Mouse (Mus musculus): ENCODE data around the gene Idua.

DNA sequence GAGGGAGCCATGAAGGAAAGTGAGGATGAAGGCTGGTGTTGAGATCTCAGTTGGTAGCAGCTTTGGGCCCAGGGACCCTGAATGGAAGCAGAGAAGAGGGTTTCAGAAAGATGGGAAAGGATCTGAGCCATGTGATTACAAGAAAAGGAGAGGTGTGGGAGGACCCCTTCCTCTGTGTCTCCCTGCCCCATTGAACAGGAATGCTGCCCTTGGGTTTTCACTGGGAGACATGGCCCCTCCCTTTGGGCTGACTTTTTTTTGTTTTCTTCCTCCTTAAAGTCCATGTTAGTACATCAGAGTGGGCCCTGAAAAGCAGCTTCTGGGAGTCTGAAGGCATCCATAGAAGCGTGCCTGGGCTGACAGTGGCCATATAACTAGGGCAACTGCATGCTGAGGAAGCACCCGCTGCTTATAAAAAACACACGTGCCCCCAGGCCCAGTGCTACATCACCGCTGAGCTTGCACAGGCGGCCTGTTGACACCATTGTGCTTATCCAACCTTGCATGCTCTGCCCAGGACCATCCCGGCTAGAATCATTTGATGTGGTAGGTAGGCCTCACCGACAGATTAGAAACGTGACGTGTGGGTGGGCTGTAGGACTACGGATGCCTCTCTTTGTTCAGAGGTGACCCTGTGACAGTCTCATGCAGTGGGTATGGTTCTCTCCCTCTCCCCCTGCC, 41.4 kb downstream of the Idua start:
- no peak for TF ChIP-seq POLR2A (IDR thresholded peaks at IDR 0.05; ENCODE audit: control insufficient read depth, extremely low read depth, insufficient read depth, low read length, poor library complexity)
- no peak for TF ChIP-seq CTCF (IDR thresholded peaks at IDR 0.05; ENCODE audit: borderline replicate concordance, control insufficient read depth, extremely low read depth, insufficient read depth, low read length, poor library complexity)

Data from thymus, adult 2 months (tissue).